Mouse (Mus musculus) bone marrow macrophage, adult 2 months (primary cell): ENCODE results near the gene Gm28051.

Source experiments
- CTCF ChIP-seq: IDR thresholded peaks from 2 replicates; pipeline ENCODE4 v1.5.1; 2012; ENCODE audit warnings: low read depth, mild to moderate bottlenecking, low read length, moderate library complexity
- POLR2A ChIP-seq: IDR thresholded peaks from 2 replicates; pipeline ENCODE4 v1.6.1; 2012; ENCODE audit warnings: mild to moderate bottlenecking, low read depth, low read length, borderline replicate concordance

GRCm38 (mm10) chr12:102682085-102682484 lies 75.5 kb downstream of the Gm28051 start:
- no peak for TF ChIP-seq POLR2A
- no peak for TF ChIP-seq CTCF
